Mouse (Mus musculus): ENCODE measurements at regions not wholly inside any gene's neighbourhood (a gene's known extent, or its start where the extent isn't known, plus 50 kb on each side); places are given as distances from the start of the nearest gene placed in this dataset.
A peak's percentile ranks its signal among the peaks of the same experiment; 100 is the strongest.

DNA sequence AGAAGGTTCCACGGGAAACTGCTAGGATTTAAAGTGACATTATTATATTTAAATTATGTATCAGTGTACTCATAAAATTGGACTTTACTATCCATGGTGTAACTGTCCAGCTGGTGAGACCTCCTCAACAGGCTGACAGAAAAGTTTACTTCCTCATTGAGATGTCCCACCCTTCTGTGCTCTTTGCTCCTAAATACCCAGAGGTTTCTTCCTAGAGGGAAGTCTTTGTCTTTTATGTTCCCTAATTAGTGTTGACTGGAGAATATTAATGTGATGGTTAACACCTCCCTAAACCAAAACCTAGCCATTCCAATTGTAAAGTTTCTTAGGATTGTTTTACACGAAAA is 76.9 kb upstream of the A530016L24Rik start:
- Histone ChIP-seq H3K4me3 (ENCODE audit: low read length) (no peak overlapping the region), H3K9me3 (ENCODE audit: control insufficient read depth, low read length) (no peaks in the 10 kb centered on the region), H3K27me3 (replicated peaks; ENCODE audit: control insufficient read depth, insufficient read depth, low read length) (no peaks in the 10 kb centered on the region), H3K4me1 (ENCODE audit: control insufficient read depth, insufficient read depth, low read length) (peaks cover 14% of the 10 kb centered on the region), H3K27ac (ENCODE audit: low read length) (0 out of 2 replicates have a peak overlapping the region, but pooled peaks have one; percentile 52), H3K36me3 (ENCODE audit: control insufficient read depth, insufficient read depth, low read length) (no peaks in the 10 kb centered on the region), H3K4me2 (ENCODE audit: low read depth, low read length) (no peak overlapping the region), H3K9ac (ENCODE audit: low read depth, low read length) (no peak overlapping the region)
- WGBS: 40% methylated on average over 2 of the region's 2 CpGs
- ATAC-seq: peak; percentile 75

DNA sequence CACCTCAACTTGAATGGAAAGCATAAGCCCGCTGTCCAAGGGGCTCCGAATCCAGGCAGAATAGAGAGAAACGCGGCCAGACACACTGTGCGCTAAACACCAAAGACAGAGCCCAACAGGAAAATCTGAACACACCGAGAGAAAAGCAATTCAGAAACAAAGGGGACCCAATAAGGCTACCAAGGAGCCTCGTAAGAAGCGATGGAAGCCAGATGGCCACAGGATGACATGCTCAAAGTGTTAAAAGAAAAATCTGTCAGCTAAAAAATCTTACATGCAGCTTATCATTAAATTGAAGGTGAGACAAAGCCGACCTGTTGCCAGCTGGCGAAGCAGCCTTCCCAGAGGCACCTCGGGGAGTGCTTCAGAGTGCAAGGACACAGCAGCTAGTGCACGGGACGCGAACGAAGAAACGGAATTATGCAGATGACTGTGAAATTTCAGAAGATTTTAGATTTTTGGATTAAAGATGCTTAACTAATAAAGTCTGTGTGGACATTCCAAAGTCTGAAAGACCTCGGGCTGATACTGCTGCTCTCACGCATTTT is 73.2 kb upstream of the A530016L24Rik start:
- 75% methylated on average over 18 of the region's 18 CpGs for WGBS
- H3K9ac ChIP-seq (ENCODE audit: low read depth, low read length): no peak overlapping the region
- H3K4me2 ChIP-seq (ENCODE audit: low read depth, low read length): no peak overlapping the region
- no peaks in the 10 kb centered on the region for H3K9me3 ChIP-seq (ENCODE audit: control insufficient read depth, low read length)
- no peaks in the 10 kb centered on the region for H3K27me3 ChIP-seq (replicated peaks; ENCODE audit: control insufficient read depth, insufficient read depth, low read length)
- peaks cover 14% of the 10 kb centered on the region for H3K4me1 ChIP-seq (ENCODE audit: control insufficient read depth, insufficient read depth, low read length)
- no peak overlapping the region for H3K27ac ChIP-seq (ENCODE audit: low read length)
- no peak for ATAC-seq
- no peaks in the 10 kb centered on the region for H3K36me3 ChIP-seq (ENCODE audit: control insufficient read depth, insufficient read depth, low read length)
- H3K4me3 ChIP-seq (ENCODE audit: low read length): no peak overlapping the region

DNA sequence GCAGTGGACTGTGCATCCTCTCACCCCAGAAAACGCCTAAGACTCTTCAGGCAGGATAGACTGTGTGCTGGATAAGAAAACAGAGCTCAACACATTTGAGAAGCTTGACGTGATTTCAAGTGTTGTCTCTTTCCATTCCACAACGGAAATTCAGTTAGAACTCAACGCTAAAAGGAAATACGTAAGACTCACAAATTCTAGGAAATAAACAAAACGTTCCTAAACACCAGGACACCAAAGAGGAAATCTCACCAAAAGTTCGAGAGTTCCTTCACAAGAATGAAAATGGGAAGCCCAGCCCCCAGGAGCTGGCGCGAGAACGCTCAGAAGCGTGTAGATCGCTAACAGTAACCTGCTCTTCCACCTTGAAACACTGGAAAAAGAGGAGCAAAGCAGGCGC is 72.7 kb upstream of the A530016L24Rik start:
- Histone ChIP-seq H3K36me3 (ENCODE audit: control insufficient read depth, insufficient read depth, low read length) (no peaks in the 10 kb centered on the region), H3K27ac (ENCODE audit: low read length) (no peak overlapping the region), H3K4me1 (ENCODE audit: control insufficient read depth, insufficient read depth, low read length) (peaks cover 10% of the 10 kb centered on the region; the same call in 1 of the 2 replicates), H3K27me3 (replicated peaks; ENCODE audit: control insufficient read depth, insufficient read depth, low read length) (no peaks in the 10 kb centered on the region), H3K4me2 (ENCODE audit: low read depth, low read length) (no peak overlapping the region), H3K9ac (ENCODE audit: low read depth, low read length) (no peak overlapping the region), H3K4me3 (ENCODE audit: low read length) (no peak overlapping the region), H3K9me3 (ENCODE audit: control insufficient read depth, low read length) (no peaks in the 10 kb centered on the region)
- WGBS: 75% methylated on average over 13 of the region's 13 CpGs
- ATAC-seq: no peak

DNA sequence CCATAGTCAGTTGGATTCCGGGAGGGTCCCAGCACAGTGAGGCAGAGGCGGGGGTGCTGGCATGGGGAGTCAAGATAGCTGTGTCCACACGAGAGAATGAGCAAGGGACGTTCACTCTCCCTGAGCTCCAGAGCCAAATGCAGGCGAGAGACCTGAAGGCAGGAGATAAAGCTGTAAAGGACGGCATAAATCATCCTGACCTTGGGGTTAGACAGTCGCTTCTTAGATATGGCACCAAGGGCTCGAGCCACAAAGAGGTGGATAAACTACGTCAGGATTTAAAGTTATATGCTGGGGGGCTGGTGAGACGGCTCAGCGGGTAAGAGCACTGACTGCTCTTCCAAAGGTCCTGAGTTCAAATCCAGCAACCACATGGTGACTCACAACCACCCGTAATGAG is 70.6 kb upstream of the A530016L24Rik start:
- ATAC-seq: no peak
- WGBS: 41% methylated on average over 12 of the region's 12 CpGs
- Histone ChIP-seq H3K9me3 (ENCODE audit: control insufficient read depth, low read length) (no peaks in the 10 kb centered on the region), H3K9ac (ENCODE audit: low read depth, low read length) (no peak overlapping the region), H3K4me2 (ENCODE audit: low read depth, low read length) (no peak overlapping the region), H3K4me3 (ENCODE audit: low read length) (no peak overlapping the region), H3K27me3 (replicated peaks; ENCODE audit: control insufficient read depth, insufficient read depth, low read length) (no peaks in the 10 kb centered on the region), H3K4me1 (ENCODE audit: control insufficient read depth, insufficient read depth, low read length) (no peaks in the 10 kb centered on the region), H3K36me3 (ENCODE audit: control insufficient read depth, insufficient read depth, low read length) (no peaks in the 10 kb centered on the region), H3K27ac (ENCODE audit: low read length) (no peak overlapping the region)

DNA sequence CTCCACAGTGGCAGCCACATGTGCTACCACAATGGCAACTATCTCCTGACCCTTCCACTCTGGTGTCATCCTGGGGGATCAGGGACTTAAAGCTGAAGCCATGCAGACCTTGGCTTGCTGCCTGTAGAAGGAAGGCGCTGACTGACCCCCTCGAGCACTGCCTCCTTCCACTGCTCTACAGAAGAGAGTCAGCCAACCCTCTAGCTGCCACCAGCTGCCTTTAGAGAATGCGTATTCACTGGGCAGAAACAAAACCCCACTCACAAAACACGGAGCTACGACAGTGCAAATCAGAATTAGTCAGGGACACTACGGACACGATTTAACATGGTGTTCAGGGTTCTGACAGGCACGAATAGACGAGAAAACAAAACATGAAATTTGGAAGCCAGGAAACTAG is 67.1 kb upstream of the A530016L24Rik start:
- H3K9ac ChIP-seq (ENCODE audit: low read depth, low read length): no peak overlapping the region
- 82% methylated on average over 9 of the region's 9 CpGs for WGBS

DNA sequence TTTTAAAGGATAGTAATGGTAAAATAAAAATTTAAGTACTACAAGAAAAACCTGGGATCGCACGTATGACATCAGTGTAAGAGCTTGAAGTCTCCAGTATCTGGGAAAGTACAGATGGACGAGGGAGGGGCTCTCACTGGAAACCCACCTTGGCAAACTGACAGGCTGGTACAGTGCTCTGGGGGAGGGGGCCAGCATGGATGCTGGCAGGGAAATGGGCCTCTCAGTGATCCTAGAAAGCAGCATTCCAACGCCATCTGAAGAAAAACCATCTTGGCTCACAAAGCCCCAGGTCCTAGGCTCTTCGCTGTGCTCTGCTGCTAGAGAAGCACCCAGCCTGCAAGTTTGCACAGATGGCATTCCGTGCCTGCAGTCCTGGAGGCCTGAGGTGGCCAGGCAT is 65.1 kb upstream of the A530016L24Rik start:
- no peak overlapping the region for H3K4me2 ChIP-seq (ENCODE audit: low read depth, low read length)
- no peaks in the 10 kb centered on the region for H3K9me3 ChIP-seq (ENCODE audit: control insufficient read depth, low read length)
- no peaks in the 10 kb centered on the region for H3K36me3 ChIP-seq (ENCODE audit: control insufficient read depth, insufficient read depth, low read length)
- ATAC-seq: no peak
- H3K27ac ChIP-seq (ENCODE audit: low read length): no peak overlapping the region
- 84% methylated on average over 6 of the region's 6 CpGs for WGBS
- no peaks in the 10 kb centered on the region for H3K27me3 ChIP-seq (replicated peaks; ENCODE audit: control insufficient read depth, insufficient read depth, low read length)
- H3K4me3 ChIP-seq (ENCODE audit: low read length): no peak overlapping the region
- peaks cover 6% of the 10 kb centered on the region; the same call in 1 of the 2 replicates for H3K4me1 ChIP-seq (ENCODE audit: control insufficient read depth, insufficient read depth, low read length)
- H3K9ac ChIP-seq (ENCODE audit: low read depth, low read length): no peak overlapping the region

More for the DNA sequence above, 67.1 kb upstream of the A530016L24Rik start:
- no peaks in the 10 kb centered on the region for H3K27me3 ChIP-seq (replicated peaks; ENCODE audit: control insufficient read depth, insufficient read depth, low read length)
- H3K4me3 ChIP-seq (ENCODE audit: low read length): no peak overlapping the region
- H3K27ac ChIP-seq (ENCODE audit: low read length): no peak overlapping the region
- H3K36me3 ChIP-seq (ENCODE audit: control insufficient read depth, insufficient read depth, low read length): no peaks in the 10 kb centered on the region
- no peaks in the 10 kb centered on the region for H3K9me3 ChIP-seq (ENCODE audit: control insufficient read depth, low read length)
- no peak overlapping the region for H3K4me2 ChIP-seq (ENCODE audit: low read depth, low read length)
- ATAC-seq: no peak
- H3K4me1 ChIP-seq (ENCODE audit: control insufficient read depth, insufficient read depth, low read length): no peaks in the 10 kb centered on the region

DNA sequence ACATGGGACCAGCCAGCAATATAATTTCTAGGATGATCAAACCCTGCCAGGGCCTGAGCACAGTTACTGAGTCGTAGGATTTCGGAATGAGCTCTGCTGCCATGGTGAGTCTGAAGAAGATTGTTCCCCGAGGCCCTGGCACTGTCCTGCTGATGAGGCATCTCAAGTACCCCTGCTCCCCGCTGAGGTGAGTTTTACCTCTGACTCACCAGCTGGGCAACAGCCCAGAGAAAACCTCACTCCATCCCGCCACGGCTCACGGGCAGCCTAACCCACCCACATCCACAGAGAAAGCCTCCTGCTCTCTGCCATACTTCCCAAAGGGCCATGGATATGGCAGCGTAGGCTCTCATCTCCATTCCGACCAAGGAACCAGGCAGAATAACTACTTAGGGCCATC is 62.6 kb upstream of the A530016L24Rik start:
- no peak overlapping the region for H3K4me3 ChIP-seq (ENCODE audit: low read length)
- H3K36me3 ChIP-seq (ENCODE audit: control insufficient read depth, insufficient read depth, low read length): no peaks in the 10 kb centered on the region
- 83% methylated on average over 9 of the region's 9 CpGs for WGBS
- H3K4me1 ChIP-seq (ENCODE audit: control insufficient read depth, insufficient read depth, low read length): peaks cover 6% of the 10 kb centered on the region; the same call in 1 of the 2 replicates
- H3K9me3 ChIP-seq (ENCODE audit: control insufficient read depth, low read length): no peaks in the 10 kb centered on the region
- H3K9ac ChIP-seq (ENCODE audit: low read depth, low read length): no peak overlapping the region
- ATAC-seq: no peak
- H3K4me2 ChIP-seq (ENCODE audit: low read depth, low read length): no peak overlapping the region
- H3K27ac ChIP-seq (ENCODE audit: low read length): no peak overlapping the region
- H3K27me3 ChIP-seq (replicated peaks; ENCODE audit: control insufficient read depth, insufficient read depth, low read length): no peaks in the 10 kb centered on the region

DNA sequence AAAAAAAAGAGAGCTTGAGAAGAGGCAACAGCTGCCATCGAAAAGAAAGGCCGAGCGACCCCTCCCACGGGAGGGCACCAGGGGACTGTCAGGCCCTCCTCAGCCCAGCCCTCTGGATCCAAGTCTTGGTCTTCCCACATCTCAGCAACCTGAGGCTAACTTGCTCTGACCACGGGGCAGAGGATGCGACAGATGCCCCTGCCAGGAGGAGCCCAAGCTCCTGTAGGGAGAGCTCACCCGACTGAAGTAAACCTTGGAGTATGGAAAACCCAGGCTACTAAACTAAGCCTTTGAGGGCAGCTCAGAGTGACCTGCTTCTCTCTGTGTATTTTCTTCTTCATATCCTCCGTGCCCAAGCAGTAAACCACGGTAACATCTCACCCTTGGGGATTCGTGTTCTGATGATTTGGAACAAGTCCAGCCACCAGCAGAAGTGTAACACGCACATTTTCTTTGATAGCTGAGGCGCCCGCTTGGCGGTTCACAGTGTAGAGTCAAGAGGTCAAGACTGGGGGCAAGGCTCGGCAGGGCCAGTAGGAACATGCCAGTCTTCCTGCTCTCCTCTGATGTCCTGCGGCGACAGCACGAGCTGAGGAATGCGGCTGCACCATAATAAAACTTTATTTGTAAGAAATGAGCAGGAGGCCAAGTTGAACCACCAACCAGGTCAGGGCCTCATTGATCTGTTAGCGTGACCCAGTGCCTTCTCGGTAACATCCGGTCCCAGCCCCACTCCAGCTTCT is 59.0 kb upstream of the A530016L24Rik start:
- Histone ChIP-seq H3K9me3 (ENCODE audit: control insufficient read depth, low read length) (no peaks in the 10 kb centered on the region), H3K4me3 (ENCODE audit: low read length) (no peak overlapping the region), H3K27ac (ENCODE audit: low read length) (no peak overlapping the region), H3K27me3 (replicated peaks; ENCODE audit: control insufficient read depth, insufficient read depth, low read length) (no peaks in the 10 kb centered on the region), H3K9ac (ENCODE audit: low read depth, low read length) (no peak overlapping the region), H3K36me3 (ENCODE audit: control insufficient read depth, insufficient read depth, low read length) (no peaks in the 10 kb centered on the region), H3K4me1 (ENCODE audit: control insufficient read depth, insufficient read depth, low read length) (peaks cover 6% of the 10 kb centered on the region; the same call in 1 of the 2 replicates), H3K4me2 (ENCODE audit: low read depth, low read length) (no peak overlapping the region)
- WGBS: 52% methylated on average over 22 of the region's 22 CpGs
- no peak for ATAC-seq

DNA sequence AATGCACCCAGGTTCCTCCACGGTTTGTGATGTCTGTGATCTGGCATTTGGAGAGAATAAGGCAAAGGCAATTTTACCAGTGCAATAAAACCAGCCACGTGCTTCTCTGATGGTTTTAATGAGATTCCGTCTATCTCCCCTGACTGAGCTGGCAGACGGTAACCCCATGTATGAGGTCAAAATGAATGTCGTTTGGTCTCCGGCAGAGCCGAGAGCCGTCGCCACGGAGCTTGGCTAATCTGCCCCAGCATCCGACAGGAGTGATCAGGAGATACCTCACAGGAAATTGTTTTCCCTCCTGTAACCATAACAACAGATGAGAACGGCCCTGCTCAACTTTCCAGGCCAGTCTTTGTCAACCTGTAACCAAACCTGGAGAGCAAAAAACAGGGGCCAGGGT is 55.9 kb upstream of the A530016L24Rik start:
- Histone ChIP-seq H3K27me3 (replicated peaks; ENCODE audit: control insufficient read depth, insufficient read depth, low read length) (no peaks in the 10 kb centered on the region), H3K9ac (ENCODE audit: low read depth, low read length) (no peak overlapping the region), H3K27ac (ENCODE audit: low read length) (no peak overlapping the region), H3K4me1 (ENCODE audit: control insufficient read depth, insufficient read depth, low read length) (peaks cover 6% of the 10 kb centered on the region; the same call in 1 of the 2 replicates), H3K36me3 (ENCODE audit: control insufficient read depth, insufficient read depth, low read length) (no peaks in the 10 kb centered on the region), H3K4me3 (ENCODE audit: low read length) (no peak overlapping the region), H3K9me3 (ENCODE audit: control insufficient read depth, low read length) (no peaks in the 10 kb centered on the region), H3K4me2 (ENCODE audit: low read depth, low read length) (no peak overlapping the region)
- no peak for ATAC-seq
- WGBS: 21% methylated on average over 12 of the region's 12 CpGs
